Mouse (Mus musculus) lung, embryonic 14.5 days (tissue): ENCODE measurements at regions not wholly inside any gene's neighbourhood (a gene's known extent, or its start where the extent isn't known, plus 50 kb on each side); places are given as distances from the start of the nearest gene placed in this dataset.
"Not testable (repeated sequence)": the region's sequence is repeated elsewhere in the genome, so short reads cannot be mapped to it uniquely, and the experiment has no call there.

ENCODE experiments used
- ATAC-seq: fragments of 200-750 bp; cut with Nextera tagmentation; 2 replicates; pipeline ENCODE4 v1.8.0; 2017; ENCODE audit warnings: mild to moderate bottlenecking, moderate TSS enrichment, moderate library complexity; ENCODE audit not compliant: insufficient read depth
- DNase-seq: peaks from one replicate; pipeline ENCODE4 v3.0.0-alpha.2; 2015
- H3K27ac ChIP-seq: fragments of 300-500 bp; sonication (generic); 2 replicates; pipeline ENCODE4 v1.5.1; 2014; ENCODE audit warnings: low read depth, mild to moderate bottlenecking, moderate library complexity
- H3K27me3 ChIP-seq: fragments of 300-500 bp; sonication (generic); 2 replicates; pipeline ENCODE4 v1.6.1; 2014; ENCODE audit warnings: low read length, control low read depth; ENCODE audit not compliant: insufficient read depth
- H3K36me3 ChIP-seq: fragments of 300-500 bp; sonication (generic); 2 replicates; pipeline ENCODE4 v1.6.1; 2014; ENCODE audit warnings: control low read depth; ENCODE audit not compliant: insufficient read depth
- H3K4me1 ChIP-seq: fragments of 300-500 bp; sonication (generic); 2 replicates; pipeline ENCODE4 v1.6.1; 2014; ENCODE audit warnings: antibody characterized with exemption, control low read depth; ENCODE audit not compliant: insufficient read depth
- H3K4me2 ChIP-seq: fragments of 300-500 bp; sonication (generic); 2 replicates; pipeline ENCODE4 v1.6.1; 2014; ENCODE audit warnings: mild to moderate bottlenecking
- H3K4me3 ChIP-seq: fragments of 300-500 bp; sonication (generic); 2 replicates; pipeline ENCODE4 v1.5.1; 2014; ENCODE audit warnings: low read depth, low read length
- H3K9ac ChIP-seq: fragments of 300-500 bp; sonication (generic); 2 replicates; pipeline ENCODE4 v1.6.1; 2014
- H3K9me3 ChIP-seq: fragments of 300-500 bp; sonication (generic); 2 replicates; pipeline ENCODE4 v1.6.1; 2016; ENCODE audit warnings: low read depth, low read length, control low read depth
- CTCF ChIP-seq: IDR thresholded peaks from 2 replicates; pipeline ENCODE4 v1.5.1; 2016; ENCODE audit warnings: antibody characterized with exemption, low read depth
- WGBS: fragments of 180-500 bp; shearing (Covaris S2); extraction: QIAGEN DNeasy Blood & Tissue Kit; methylation state at CpG from one replicate; pipeline ENCODE4 v1.1.7; 2014; 5-methylcytosine and 5-hydroxymethylcytosine counted together

- H3K4me3 ChIP-seq = no peak overlapping the region
- no peak overlapping the region for H3K4me2 ChIP-seq
- DNase-seq = no peak
- H3K9me3 ChIP-seq = no peaks in the 10 kb centered on the region
- no peaks in the 10 kb centered on the region for H3K36me3 ChIP-seq
- H3K27me3 ChIP-seq = no peaks in the 10 kb centered on the region
- 83% methylated on average over 13 of the region's 13 CpGs for whole genome bisulfite sequencing
- H3K4me1 ChIP-seq = no peaks in the 10 kb centered on the region
- ATAC-seq = no peak
- no peak overlapping the region for H3K9ac ChIP-seq
- no peak overlapping the region for H3K27ac ChIP-seq
- no peak for TF ChIP-seq CTCF
Measured at GRCm38 (mm10) chr3:129411389-129412054, 79.0 kb upstream of the Enpep start.

GRCm38 (mm10) chr3:129412126-129412960 lies 79.8 kb upstream of the Enpep start:
- Histone ChIP-seq H3K9me3 (no peaks in the 10 kb centered on the region), H3K4me2 (no peak overlapping the region), H3K4me3 (no peak overlapping the region), H3K4me1 (no peaks in the 10 kb centered on the region), H3K27me3 (no peaks in the 10 kb centered on the region), H3K36me3 (no peaks in the 10 kb centered on the region), H3K9ac (no peak overlapping the region), H3K27ac (no peak overlapping the region)
- no peak for TF ChIP-seq CTCF
- no peak for ATAC-seq
- 60% methylated on average over 11 of the region's 11 CpGs for WGBS
- DNase-seq = no peak

- Histone ChIP-seq H3K36me3 (no peaks in the 10 kb centered on the region), H3K4me1 (no peaks in the 10 kb centered on the region), H3K9me3 (no peaks in the 10 kb centered on the region), H3K27me3 (no peaks in the 10 kb centered on the region), H3K4me3 (no peak overlapping the region), H3K4me2 (no peak overlapping the region), H3K9ac (no peak overlapping the region), H3K27ac (no peak overlapping the region)
- DNase-seq = no peak
- 83% methylated on average over 8 of the region's 8 CpGs for WGBS
- no peak for TF ChIP-seq CTCF
- no peak for ATAC-seq
Measured at GRCm38 (mm10) chr3:129412961-129413246, 80.4 kb upstream of the Enpep start.

- no peak for TF ChIP-seq CTCF
- H3K4me3 ChIP-seq = no peak overlapping the region
- no peak overlapping the region for H3K9ac ChIP-seq
- H3K4me2 ChIP-seq = no peak overlapping the region
- DNase-seq = no peak
- H3K36me3 ChIP-seq = no peaks in the 10 kb centered on the region
- no peak overlapping the region for H3K27ac ChIP-seq
- no peak for ATAC-seq
- H3K4me1 ChIP-seq = no peaks in the 10 kb centered on the region
- 68% methylated on average over 5 of the region's 5 CpGs for WGBS
- H3K27me3 ChIP-seq = no peaks in the 10 kb centered on the region
- H3K9me3 ChIP-seq = no peaks in the 10 kb centered on the region
Measured at GRCm38 (mm10) chr3:129415656-129416055, 83.1 kb upstream of the Enpep start.

GRCm38 (mm10) chr3:129416337-129416736 lies 83.8 kb upstream of the Enpep start:
- no peak overlapping the region for H3K9ac ChIP-seq
- H3K4me1 ChIP-seq = no peaks in the 10 kb centered on the region
- H3K9me3 ChIP-seq = no peaks in the 10 kb centered on the region
- H3K36me3 ChIP-seq = no peaks in the 10 kb centered on the region
- WGBS = 82% methylated on average over 9 of the region's 9 CpGs
- TF ChIP-seq CTCF = no peak
- no peak overlapping the region for H3K4me3 ChIP-seq
- no peak overlapping the region for H3K27ac ChIP-seq
- no peaks in the 10 kb centered on the region for H3K27me3 ChIP-seq
- DNase-seq = no peak
- ATAC-seq = no peak
- H3K4me2 ChIP-seq = no peak overlapping the region

GRCm38 (mm10) chr3:129421620-129422239 lies 89.2 kb upstream of the Enpep start:
- DNase-seq (peak; percentile 86), ATAC-seq (0 out of 2 replicates have a peak, but pooled peaks have one; percentile 41)
- WGBS = 52% methylated on average over 8 of the region's 10 CpGs
- not testable (repeated sequence) for H3K4me3 ChIP-seq, H3K9ac ChIP-seq, H3K27me3 ChIP-seq, H3K9me3 ChIP-seq, H3K27ac ChIP-seq, H3K4me2 ChIP-seq, H3K36me3 ChIP-seq, H3K4me1 ChIP-seq
- TF ChIP-seq CTCF = peak; percentile 85

- ATAC-seq (no peak), DNase-seq (no peak)
- 54% methylated on average over 2 of the region's 2 CpGs for WGBS
Measured at GRCm38 (mm10) chr3:129428750-129429149, 96.2 kb upstream of the Enpep start.

More at GRCm38 (mm10) chr3:129428750-129429149, 96.2 kb upstream of the Enpep start:
- Histone ChIP-seq H3K9me3 (no peaks in the 10 kb centered on the region), H3K4me1 (no peaks in the 10 kb centered on the region), H3K9ac (no peak overlapping the region), H3K27ac (no peak overlapping the region), H3K27me3 (no peaks in the 10 kb centered on the region), H3K4me3 (no peak overlapping the region), H3K36me3 (no peaks in the 10 kb centered on the region), H3K4me2 (no peak overlapping the region)
- no peak for TF ChIP-seq CTCF
